Mouse (Mus musculus) ES-E14 (cell line): Measurements from ENCODE around the gene Zscan2.

Experiments used
- CHD2 ChIP-seq: IDR thresholded peaks from 2 replicates; pipeline ENCODE4 v1.6.1; 2014; ENCODE audit warnings: mild to moderate bottlenecking, low read depth, low read length, inconsistent platforms
- MAFK ChIP-seq: IDR thresholded peaks from 2 replicates; pipeline ENCODE4 v1.6.1; 2014; ENCODE audit warnings: mild to moderate bottlenecking, low read depth, low read length, inconsistent platforms; ENCODE audit not compliant: insufficient read depth
- ZC3H11A ChIP-seq: IDR thresholded peaks from 2 replicates; pipeline ENCODE4 v1.6.1; 2012; ENCODE audit warnings: low read depth, mild to moderate bottlenecking, inconsistent platforms, low read length, borderline replicate concordance
- ZNF384 ChIP-seq: IDR thresholded peaks from 2 replicates; pipeline ENCODE4 v1.6.1; 2012; ENCODE audit warnings: low read depth, low read length, inconsistent platforms

DNA sequence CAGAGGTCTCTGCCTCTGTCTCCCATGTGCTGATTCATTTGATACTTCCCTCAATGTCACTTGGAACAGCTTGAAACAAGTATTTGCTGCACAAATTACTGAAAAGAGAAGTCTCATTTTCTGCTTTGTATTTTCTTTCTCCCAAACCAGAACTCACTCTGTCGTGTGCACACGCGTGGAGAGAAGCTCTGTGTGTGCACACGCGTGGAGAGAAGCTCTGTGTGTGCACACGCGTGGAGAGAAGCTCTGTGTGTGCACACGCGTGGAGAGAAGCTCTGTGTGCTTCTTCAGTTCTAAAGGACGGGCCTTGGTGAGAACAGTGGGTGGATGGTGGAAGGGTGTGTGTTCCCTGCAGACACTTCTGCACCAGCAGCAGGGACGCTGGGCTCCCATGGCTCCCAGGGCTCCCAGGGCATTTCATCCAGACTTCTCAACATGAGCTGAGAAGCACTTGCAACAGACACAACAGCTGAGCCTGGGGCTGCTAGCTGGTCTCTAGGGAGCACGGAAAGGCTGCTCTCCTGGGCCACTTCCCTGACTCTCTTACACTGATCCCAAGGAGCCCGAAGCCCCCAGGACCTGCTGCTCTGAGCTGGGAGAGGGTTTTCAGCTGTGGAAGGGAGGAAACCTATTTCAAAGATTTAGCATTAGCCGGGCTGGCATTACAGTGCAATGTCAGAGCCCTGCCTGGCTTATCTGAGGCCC is 34.2 kb downstream of the Zscan2 start:
- TF ChIP-seq ZNF384 (no peak), ZC3H11A (no peak), MAFK (no peak), CHD2 (no peak)
